Mouse (Mus musculus) spleen, postnatal 10 days (tissue): ENCODE data around the gene Fam173a.
"Not testable (repeated sequence)": the region's sequence is repeated elsewhere in the genome, so short reads cannot be mapped to it uniquely, and the experiment has no call there.

ENCODE experiments used
- DNase-seq, 2 experiments: peaks; one replicate each; pipeline ENCODE4 v3.0.0; 2021 to 2022; ENCODE audit warnings: low spot score in 2 of 2

The Fam173a gene

GRCm38 (mm10) chr17:25828712-25829557 is 36.2 kb upstream of the Fam173a start, which contains the start of gene Jmjd8:
Gene Jmjd8 (plus strand): TSS chr17:25828867.
- DNase-seq = peak; percentile 61 to 78

GRCm38 (mm10) chr17:25828223-25828594 is 35.5 kb upstream of the Fam173a start:
- DNase-seq = no peak

GRCm38 (mm10) chr17:25827546-25828222 is 35.0 kb upstream of the Fam173a start:
- no peak for DNase-seq

- DNase-seq = no peak
Measured at GRCm38 (mm10) chr17:25827011-25827410, 34.3 kb upstream of the Fam173a start.

- no peak for DNase-seq
Measured at GRCm38 (mm10) chr17:25825984-25826570, 33.4 kb upstream of the Fam173a start.

- no peak for DNase-seq
Measured at GRCm38 (mm10) chr17:25825311-25825710, 32.6 kb upstream of the Fam173a start.

GRCm38 (mm10) chr17:25824362-25825142 is 31.9 kb upstream of the Fam173a start:
- DNase-seq = peak in 1 of 2 experiments; percentile 22

GRCm38 (mm10) chr17:25823452-25823851 is 30.8 kb upstream of the Fam173a start, which contains the start of gene Wdr24:
Gene Wdr24 (plus strand): TSS chr17:25823627.
- peak; percentile 73 to 80 for DNase-seq

- DNase-seq = no peak
Measured at GRCm38 (mm10) chr17:25818851-25819780, 26.4 kb upstream of the Fam173a start.

GRCm38 (mm10) chr17:25817662-25818061 is 25.0 kb upstream of the Fam173a start:
- DNase-seq = no peak

GRCm38 (mm10) chr17:25813471-25813870 is 20.8 kb upstream of the Fam173a start:
- peak; percentile 60 to 90 for DNase-seq

- no peak for DNase-seq
Measured at GRCm38 (mm10) chr17:25810890-25811289, 18.2 kb upstream of the Fam173a start.

GRCm38 (mm10) chr17:25809606-25810340 is 17.1 kb upstream of the Fam173a start:
- DNase-seq = no peak

- DNase-seq = no peak
Measured at GRCm38 (mm10) chr17:25808789-25809605, 16.3 kb upstream of the Fam173a start, which contains the start of gene Fbxl16. Gene Fbxl16 (plus strand): TSS chr17:25809085.

- DNase-seq = no peak
Measured at GRCm38 (mm10) chr17:25808028-25808427, 15.3 kb upstream of the Fam173a start.

GRCm38 (mm10) chr17:25807452-25807851 is 14.8 kb upstream of the Fam173a start:
- not testable (repeated sequence) for DNase-seq

GRCm38 (mm10) chr17:25806507-25806906 is 13.8 kb upstream of the Fam173a start:
- no peak for DNase-seq

GRCm38 (mm10) chr17:25802825-25803517 is 10.3 kb upstream of the Fam173a start:
- no peak for DNase-seq
